Comparison of ENCODE assay signal across 8 mouse cellular contexts in genomic region chr1:75360112-75361031, GRCm38 (mm10). TPM values are rescaled to one million over a fixed set of nuclear protein-coding genes. Genes with fewer than 3 reads are reported as not detected.
DNase-seq lines count a peak whose midpoint lies in the region; ATAC-seq and TF ChIP-seq lines count a peak whose summit lies in the region.

Gene Des (plus strand): TSS chr1:75360329.

- H3K9ac ChIP-seq in ES-Bruce4 (ENCODE audit: low read depth, poor library complexity, severe bottlenecking) = peak within 1 kb of the TSS; percentile 31
- no peak within 1 kb of the TSS for H3K9ac ChIP-seq in hindbrain, embryonic 15.5 days
- peak within 1 kb of the TSS; percentile 9; the same call in 1 of the 2 replicates for H3K9ac ChIP-seq in liver, embryonic 16.5 days (ENCODE audit: low read depth, low read length)

- 3% methylated on average over 77 of the region's 80 CpGs for WGBS in hindbrain, embryonic 15.5 days
- 4% methylated on average over 79 of the region's 80 CpGs for WGBS in liver, embryonic 16.5 days (ENCODE audit: insufficient replicate concordance)

- intact Hi-C loops in gastrocnemius, postnatal 14 days (cut with DNase I; ENCODE audit: low total_unique reads) = no loop called here

- no peaks in the 10 kb centered on the region for H3K9me3 ChIP-seq in ES-Bruce4 (replicated peaks; ENCODE audit: control insufficient read depth, insufficient read depth, low read length, poor library complexity, severe bottlenecking)
- no peaks in the 10 kb centered on the region for H3K9me3 ChIP-seq in hindbrain, embryonic 15.5 days
- H3K9me3 ChIP-seq in liver, embryonic 16.5 days (replicated peaks; ENCODE audit: control insufficient read depth, low read length) = no peaks in the 10 kb centered on the region

- H3K4me2 ChIP-seq in hindbrain, embryonic 15.5 days = peak within 1 kb of the TSS; percentile 50
- H3K4me2 ChIP-seq in liver, embryonic 16.5 days (ENCODE audit: low read depth, low read length) = peak within 1 kb of the TSS; percentile 44

- TF ChIP-seq CTCF in ES-Bruce4 (IDR thresholded peaks at IDR 0.05; ENCODE audit: low read depth, low read length) = no peak

- peak; percentile 10; the same call in 1 of the 2 replicates for ATAC-seq in hindbrain, embryonic 15.5 days (ENCODE audit: low FRiP score, low read depth)
- ATAC-seq in liver, embryonic 16.5 days (ENCODE audit: low read depth) = 0 out of 2 replicates have a peak, but pooled peaks have one; percentile 27
- ATAC-seq in erythroid progenitor cell, adult 5-6 weeks (replicated peaks; ENCODE audit: low FRiP score, poor library complexity, severe bottlenecking) = no peak

- H3K27me3 ChIP-seq in ES-Bruce4 (ENCODE audit: control insufficient read depth, insufficient read depth, low read length, poor library complexity, severe bottlenecking) = no peaks in the 10 kb centered on the region
- H3K27me3 ChIP-seq in hindbrain, embryonic 15.5 days = peaks cover 50% of the 10 kb centered on the region
- peaks cover 29% of the 10 kb centered on the region for H3K27me3 ChIP-seq in liver, embryonic 16.5 days (ENCODE audit: control insufficient read depth, insufficient read depth, low read depth, low read length)

- no peaks in the 10 kb centered on the region for H3K36me3 ChIP-seq in ES-Bruce4 (ENCODE audit: control insufficient read depth, insufficient read depth, low read length, poor library complexity, severe bottlenecking)
- H3K36me3 ChIP-seq in hindbrain, embryonic 15.5 days = no peaks in the 10 kb centered on the region
- H3K36me3 ChIP-seq in liver, embryonic 16.5 days (ENCODE audit: control insufficient read depth, insufficient read depth) = no peaks in the 10 kb centered on the region

- TF ChIP-seq POLR2A in ES-Bruce4 (IDR thresholded peaks at IDR 0.05; ENCODE audit: insufficient read depth, low read length) = no peak

- no peak for TF ChIP-seq EP300 in ES-Bruce4 (IDR thresholded peaks at IDR 0.05; ENCODE audit: insufficient read depth, low read depth, low read length)

- H3K4me1 ChIP-seq in ES-Bruce4 (ENCODE audit: control insufficient read depth, insufficient read depth, low read length) = peaks cover 3% of the 10 kb centered on the region
- peaks cover 8% of the 10 kb centered on the region for H3K4me1 ChIP-seq in hindbrain, embryonic 15.5 days (replicated peaks)
- H3K4me1 ChIP-seq in liver, embryonic 16.5 days (ENCODE audit: control insufficient read depth, low read depth, low read length) = no peaks in the 10 kb centered on the region; the same call in 1 of the 2 replicates

- peak; percentile 49 for DNase-seq in adrenal gland, postnatal 14 days
- DNase-seq in gastrocnemius, postnatal 14 days = peak; percentile 93
- DNase-seq in retina, embryonic 14.5 days (ENCODE audit: low spot score) = peak; percentile 49
- DNase-seq in left cerebral cortex, adult 18-20 months (ENCODE audit: low spot score in 2 of 2) = no peak

- H3K27ac ChIP-seq in ES-Bruce4 (ENCODE audit: insufficient read depth, low read length) = no peak within 1 kb of the TSS
- H3K27ac ChIP-seq in hindbrain, embryonic 15.5 days (replicated peaks) = no peak within 1 kb of the TSS
- H3K27ac ChIP-seq in liver, embryonic 16.5 days (ENCODE audit: low read length) = no peak within 1 kb of the TSS

- H3K4me3 ChIP-seq in ES-Bruce4 (ENCODE audit: low read depth, low read length) = peak within 1 kb of the TSS; percentile 53
- peak within 1 kb of the TSS; percentile 27 for H3K4me3 ChIP-seq in hindbrain, embryonic 15.5 days
- H3K4me3 ChIP-seq in liver, embryonic 16.5 days (ENCODE audit: low read depth, low read length) = peak within 1 kb of the TSS; percentile 34

RNA-seq across cellular contexts. Expression of gene Des, which starts in this region (rescaled TPM):
- 18.2 and 23.3 TPM in 2 replicates for polyA plus RNA-seq in ES-Bruce4 (2011; ENCODE audit: insufficient read depth, insufficient read length, low read depth, missing spikeins)
- total RNA-seq in adrenal gland, postnatal 14 days (2021) = 19.8 and 26.9 TPM in 2 replicates
- total RNA-seq in gastrocnemius, postnatal 14 days (2021) = 1,000 to 10,000 TPM; 1,553 to 1,562 TPM
- polyA plus RNA-seq in hindbrain, embryonic 15.5 days (2015; fragmentation: Nextera tagmentation; extraction: Ambion mirVana) = 1.1 and 1.7 TPM in 2 replicates
- polyA plus RNA-seq in liver, embryonic 16.5 days (2015; fragmentation: Nextera tagmentation; extraction: Ambion mirVana) = 7.2 and 13.9 TPM in 2 replicates
- not detected in 2 replicates for total RNA-seq in erythroid progenitor cell, adult 5-6 weeks (2015; ENCODE audit: low replicate concordance)
- not detected in 2 replicates for total RNA-seq in erythroid progenitor cell, adult 5-6 weeks (2017; ENCODE audit: low replicate concordance)
- under 1 TPM; 0.88 to 0.91 TPM for total RNA-seq in left cerebral cortex, adult 18-20 months (2021)

Comparison
In these comparisons a context has a peak if more than half of its experiments do, and no peak if none do; other contexts are left out.
1. RNA of gene Des (total RNA-seq): 1,553 to 1,562 TPM in gastrocnemius, postnatal 14 days; 19.8 to 26.9 TPM in adrenal gland, postnatal 14 days, 0.88 to 0.91 TPM in left cerebral cortex, adult 18-20 months and not detected in erythroid progenitor cell, adult 5-6 weeks; every median in the first group is over 10 times any median in the second.
2. DNase-seq: peak in adrenal gland, postnatal 14 days (single experiment), gastrocnemius, postnatal 14 days (single experiment) and retina, embryonic 14.5 days (single experiment); none in left cerebral cortex, adult 18-20 months (0 of 2).
3. Peak in every context shown above with its lines, with median percentiles within 50 percentile points of each other: H3K4me3 ChIP-seq.